ENCODE assay signal across 7 mouse cellular contexts in the genomic region with DNA sequence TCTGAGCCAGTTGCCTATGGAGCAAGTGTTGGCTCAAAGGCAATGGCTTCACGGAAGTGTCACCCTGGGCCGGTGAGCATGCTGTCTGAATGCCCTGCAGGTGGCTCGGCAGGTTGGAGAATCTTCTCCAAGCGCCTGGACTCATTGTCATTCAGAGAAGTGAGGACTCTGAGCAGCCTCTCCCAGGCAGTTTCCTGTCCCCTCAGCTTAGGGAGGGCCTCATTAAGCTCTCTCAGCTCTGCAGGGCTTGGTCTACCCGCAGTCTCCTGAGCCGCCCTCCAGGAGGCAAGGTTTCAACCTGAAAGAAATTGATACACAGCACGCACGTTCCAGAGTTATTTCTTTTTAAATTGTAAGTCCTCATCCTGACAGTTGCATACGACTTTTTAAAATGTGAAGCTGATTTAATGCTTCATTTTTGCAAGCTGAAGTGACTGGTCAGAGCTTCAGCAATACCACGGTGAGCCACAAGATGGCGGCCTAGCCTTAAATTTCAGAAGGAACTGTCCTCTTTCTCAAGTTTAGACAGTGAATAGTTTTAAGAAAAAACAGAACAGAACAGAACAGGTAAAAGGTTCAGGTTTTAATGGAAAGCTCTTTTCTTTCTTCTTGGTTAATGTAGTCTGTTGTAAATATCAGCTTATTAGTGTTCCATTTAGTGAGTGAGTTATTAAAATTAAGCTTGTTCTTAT. TPM values are rescaled to one million over a fixed set of nuclear protein-coding genes. Genes with fewer than 3 reads are reported as not detected.
A peak's percentile ranks its signal among the peaks of the same experiment; 100 is the strongest.
DNase-seq lines count a peak whose midpoint lies in the region; ATAC-seq and TF ChIP-seq lines count a peak whose summit lies in the region.

No protein-coding gene starts in this region.

- peak; percentile 72 for ATAC-seq in forebrain, embryonic 13.5 days
- peak; percentile 72 for ATAC-seq in hindbrain, postnatal 0 days
- peak; percentile 93 for ATAC-seq in megakaryocyte progenitor cell, adult 5-6 weeks (replicated peaks; ENCODE audit: poor library complexity)

- 12% methylated on average over 11 of the region's 11 CpGs for WGBS in forebrain, embryonic 13.5 days
- 18% methylated on average over 11 of the region's 11 CpGs for WGBS in hindbrain, postnatal 0 days

- H3K4me3 ChIP-seq in forebrain, embryonic 13.5 days, result no peak overlapping the region
- no peak overlapping the region for H3K4me3 ChIP-seq in hindbrain, postnatal 0 days (ENCODE audit: low read length)

- no peaks in the 10 kb centered on the region for H3K27me3 ChIP-seq in forebrain, embryonic 13.5 days
- H3K27me3 ChIP-seq in hindbrain, postnatal 0 days (ENCODE audit: insufficient read depth, low read length), result no peaks in the 10 kb centered on the region

- H3K27ac ChIP-seq in forebrain, embryonic 13.5 days, result no peak overlapping the region
- no peak overlapping the region for H3K27ac ChIP-seq in hindbrain, postnatal 0 days

- no peak overlapping the region for H3K4me2 ChIP-seq in forebrain, embryonic 13.5 days
- no peak overlapping the region for H3K4me2 ChIP-seq in hindbrain, postnatal 0 days (ENCODE audit: low read depth, low read length)

- H3K9me3 ChIP-seq in forebrain, embryonic 13.5 days (replicated peaks), result no peaks in the 10 kb centered on the region
- no peaks in the 10 kb centered on the region for H3K9me3 ChIP-seq in hindbrain, postnatal 0 days (ENCODE audit: low read length)

- H3K9ac ChIP-seq in forebrain, embryonic 13.5 days, result no peak overlapping the region
- no peak overlapping the region for H3K9ac ChIP-seq in hindbrain, postnatal 0 days (replicated peaks; ENCODE audit: low read length)

- no peaks in the 10 kb centered on the region for H3K36me3 ChIP-seq in forebrain, embryonic 13.5 days (ENCODE audit: poor library complexity, severe bottlenecking)
- H3K36me3 ChIP-seq in hindbrain, postnatal 0 days (ENCODE audit: insufficient read depth, low read length), result no peaks in the 10 kb centered on the region

- TF ChIP-seq CTCF in hindbrain, postnatal 0 days (IDR thresholded peaks at IDR 0.05; ENCODE audit: low read depth), result peak; percentile 85

- DNase-seq in R1 (ENCODE audit: low read depth, low spot score), result peak; percentile 73
- peak; percentile 42 for DNase-seq in cerebellum, adult 11 months
- peak; percentile 90 for DNase-seq in hindbrain, postnatal 0 days (ENCODE audit: low spot score)
- DNase-seq in layer of hippocampus, postnatal 36 days, result peak; percentile 72 to 79
- peak; percentile 69 for DNase-seq in right cerebral cortex, postnatal 25 days

- no peaks in the 10 kb centered on the region for H3K4me1 ChIP-seq in forebrain, embryonic 13.5 days
- no peaks in the 10 kb centered on the region for H3K4me1 ChIP-seq in hindbrain, postnatal 0 days (ENCODE audit: insufficient read depth, low read length)

RNA-seq across cellular contexts. Expression of a gene that starts 47.7 kb away (rescaled TPM):
- polyA plus RNA-seq in forebrain, embryonic 13.5 days (2015; fragmentation: Nextera tagmentation; extraction: Ambion mirVana), result 48.1 and 48.2 TPM in 2 replicates
- total RNA-seq in hindbrain, postnatal 0 days (2014; rRNA removed), result 11.6 and 30.6 TPM in 2 replicates
- polyA plus RNA-seq in hindbrain, postnatal 0 days (2015; fragmentation: Nextera tagmentation; extraction: Ambion mirVana), result 26.4 and 28.5 TPM in 2 replicates
- 10 to 100 TPM; 28.4 to 29.5 TPM for total RNA-seq in layer of hippocampus, postnatal 36 days (2021)
- total RNA-seq in megakaryocyte progenitor cell, adult 5-6 weeks (2015), result 32.2 and 46.0 TPM in 2 replicates
- total RNA-seq in megakaryocyte progenitor cell, adult 5-6 weeks (2017), result 29.6 and 38.5 TPM in 2 replicates
